Mouse (Mus musculus) MEL (cell line): ENCODE results near the gene Atg14. TPM values are rescaled to one million over a fixed set of nuclear protein-coding genes. Genes with fewer than 3 reads are reported as not detected.
A peak's percentile ranks its signal among the peaks of the same experiment; 100 is the strongest.

Experiments used
- DNase-seq: peaks from one replicate; pipeline ENCODE4 v3.0.0; 2011; ENCODE audit warnings: low read depth, low spot score
- H3K27ac ChIP-seq: 2 replicates; pipeline ENCODE4 v1.5.1; 2012; ENCODE audit warnings: low read depth, mild to moderate bottlenecking, control low read depth, low read length, moderate library complexity; ENCODE audit not compliant: control insufficient read depth
- H3K27me3 ChIP-seq, 2 experiments: fragments of 150-350 bp in 1 of 2; sonication (generic) in 1 of 2; 2 replicates each; pipeline ENCODE4 v1.6.1; 2012; ENCODE audit warnings: low read length in 2 of 2, mild to moderate bottlenecking in 2 of 2, improper control_type of control experiment in 1 of 2, moderate library complexity in 1 of 2; ENCODE audit not compliant: insufficient read depth in 2 of 2, control insufficient read depth in 1 of 2
- H3K36me3 ChIP-seq, 2 experiments: 2 replicates each; pipeline ENCODE4 v1.6.1; 2012 to 2014; ENCODE audit warnings: low read length in 2 of 2, improper control_type of control experiment in 1 of 2, inconsistent platforms in 1 of 2, mild to moderate bottlenecking in 1 of 2; ENCODE audit not compliant: insufficient read depth in 2 of 2, control insufficient read depth in 1 of 2
- H3K4me1 ChIP-seq, 2 experiments: fragments of 150-350 bp in 1 of 2; sonication (generic) in 1 of 2; 2 replicates each; pipeline ENCODE4 v1.6.1; 2012; ENCODE audit warnings: low read length in 2 of 2, improper control_type of control experiment in 1 of 2, mild to moderate bottlenecking in 1 of 2; ENCODE audit not compliant: insufficient read depth in 2 of 2, control insufficient read depth in 1 of 2
- H3K4me3 ChIP-seq, 2 experiments: fragments of 150-350 bp in 1 of 2; sonication (generic) in 1 of 2; 2 replicates each; pipeline ENCODE4 v1.5.1; 2012; ENCODE audit warnings: low read depth in 2 of 2, low read length in 2 of 2, mild to moderate bottlenecking in 2 of 2, moderate library complexity in 2 of 2, control low read depth in 1 of 2, improper control_type of control experiment in 1 of 2; ENCODE audit not compliant: control insufficient read depth in 1 of 2, insufficient read depth in 1 of 2
- H3K79me2 ChIP-seq: 2 replicates; pipeline ENCODE4 v1.6.1; 2012; ENCODE audit warnings: mild to moderate bottlenecking, low read length, moderate library complexity; ENCODE audit not compliant: control insufficient read depth, poor library complexity, insufficient read depth
- H3K9ac ChIP-seq: 2 replicates; pipeline ENCODE4 v1.6.1; 2012; ENCODE audit warnings: low read depth, mild to moderate bottlenecking, control low read depth, low read length, moderate library complexity; ENCODE audit not compliant: control insufficient read depth, poor library complexity, severe bottlenecking
- H3K9me3 ChIP-seq: fragments of 150-350 bp; sonication (generic); replicated peaks from 2 replicates; pipeline ENCODE4 v1.6.1; 2012; ENCODE audit warnings: mild to moderate bottlenecking, low read length, improper control_type of control experiment, moderate library complexity; ENCODE audit not compliant: insufficient read depth
- BHLHE40 ChIP-seq: IDR thresholded peaks from 2 replicates; pipeline ENCODE4 v1.6.1; 2012; ENCODE audit warnings: low read depth, mild to moderate bottlenecking, inconsistent platforms, low read length, improper control_type of control experiment, borderline replicate concordance
- CHD1 ChIP-seq: IDR thresholded peaks from 2 replicates; pipeline ENCODE4 v1.6.1; 2012; ENCODE audit warnings: low read depth, mild to moderate bottlenecking, inconsistent platforms, low read length, improper control_type of control experiment
- CHD2 ChIP-seq: IDR thresholded peaks from 2 replicates; pipeline ENCODE4 v1.6.1; 2011; ENCODE audit warnings: low read length, improper control_type of control experiment
- CTCF ChIP-seq, 3 experiments: IDR thresholded peaks in 2 of 3; conservative IDR thresholded peaks in 1 of 3; 2 replicates each; pipeline ENCODE4 v1.5.1; 2011 to 2012; ENCODE audit warnings: low read length in 3 of 3, low read depth in 2 of 3, mild to moderate bottlenecking in 2 of 3, improper control_type of control experiment in 1 of 3, inconsistent platforms in 1 of 3, mixed read lengths in 1 of 3, moderate library complexity in 1 of 3; ENCODE audit not compliant: control insufficient read depth in 1 of 3, insufficient read depth in 1 of 3, poor library complexity in 1 of 3, severe bottlenecking in 1 of 3
- E2F4 ChIP-seq: IDR thresholded peaks from 2 replicates; pipeline ENCODE4 v1.6.1; 2011; ENCODE audit warnings: low read depth, low read length, improper control_type of control experiment, borderline replicate concordance
- ELF1 ChIP-seq: IDR thresholded peaks from 2 replicates; pipeline ENCODE4 v1.6.1; 2014; ENCODE audit warnings: low read depth, mild to moderate bottlenecking, inconsistent platforms, low read length, improper control_type of control experiment, moderate library complexity
- EP300 ChIP-seq, 2 experiments: IDR thresholded peaks; 2 replicates each; pipeline ENCODE4 v1.6.1; 2011; ENCODE audit warnings: improper control_type of control experiment in 2 of 2, low read length in 2 of 2, low read depth in 1 of 2, mild to moderate bottlenecking in 1 of 2
- ETS1 ChIP-seq: IDR thresholded peaks from 2 replicates; pipeline ENCODE4 v1.6.1; 2012; ENCODE audit warnings: low read depth, mild to moderate bottlenecking, inconsistent platforms, low read length, improper control_type of control experiment, moderate library complexity
- GATA1 ChIP-seq: IDR thresholded peaks from 2 replicates; pipeline ENCODE4 v1.6.1; 2011; ENCODE audit warnings: low read depth, low read length, improper control_type of control experiment
- JUND ChIP-seq: IDR thresholded peaks from 2 replicates; pipeline ENCODE4 v1.6.1; 2011; ENCODE audit warnings: low read depth, mild to moderate bottlenecking, improper control_type of control experiment, low read length
- KAT2A ChIP-seq: conservative IDR thresholded peaks from 2 replicates; pipeline ENCODE4 v1.6.1; 2012; ENCODE audit warnings: low read depth, low read length, improper control_type of control experiment, inconsistent platforms
- MAZ ChIP-seq: IDR thresholded peaks from 2 replicates; pipeline ENCODE4 v1.6.1; 2012; ENCODE audit warnings: low read depth, mild to moderate bottlenecking, inconsistent platforms, low read length, improper control_type of control experiment
- MXI1 ChIP-seq: IDR thresholded peaks from 2 replicates; pipeline ENCODE4 v1.6.1; 2011; ENCODE audit warnings: mild to moderate bottlenecking, low read depth, low read length, improper control_type of control experiment
- NELFE ChIP-seq: IDR thresholded peaks from 2 replicates; pipeline ENCODE4 v1.6.1; 2011; ENCODE audit warnings: low read depth, low read length, improper control_type of control experiment
- POLR2AphosphoS2 ChIP-seq: IDR thresholded peaks from 2 replicates; pipeline ENCODE4 v1.6.1; 2011; ENCODE audit warnings: low read length, improper control_type of control experiment
- RCOR1 ChIP-seq: IDR thresholded peaks from 2 replicates; pipeline ENCODE4 v1.6.1; 2012; ENCODE audit warnings: low read depth, mild to moderate bottlenecking, inconsistent platforms, low read length, improper control_type of control experiment
- SMC3 ChIP-seq: IDR thresholded peaks from 2 replicates; pipeline ENCODE4 v1.6.1; 2011; ENCODE audit warnings: low read depth, low read length, improper control_type of control experiment
- TAL1 ChIP-seq: IDR thresholded peaks from 2 replicates; pipeline ENCODE4 v1.6.1; 2012; ENCODE audit warnings: mild to moderate bottlenecking, inconsistent platforms, low read length, moderate library complexity, mixed read lengths
- TCF12 ChIP-seq: IDR thresholded peaks from 2 replicates; pipeline ENCODE4 v1.6.1; 2014; ENCODE audit warnings: low read depth, mild to moderate bottlenecking, inconsistent platforms, low read length, improper control_type of control experiment, moderate library complexity
- USF2 ChIP-seq, 2 experiments: IDR thresholded peaks; 2 replicates each; pipeline ENCODE4 v1.6.1; 2011 to 2012; ENCODE audit warnings: improper control_type of control experiment in 2 of 2, low read length in 2 of 2, borderline replicate concordance in 1 of 2, inconsistent platforms in 1 of 2, low read depth in 1 of 2, mild to moderate bottlenecking in 1 of 2; ENCODE audit not compliant: insufficient read depth in 1 of 2
- ZC3H11A ChIP-seq: IDR thresholded peaks from 2 replicates; pipeline ENCODE4 v1.6.1; 2012; ENCODE audit warnings: low read depth, mild to moderate bottlenecking, inconsistent platforms, low read length, improper control_type of control experiment
- ZKSCAN1 ChIP-seq: IDR thresholded peaks from 2 replicates; pipeline ENCODE4 v1.6.1; 2012; ENCODE audit warnings: low read depth, mild to moderate bottlenecking, inconsistent platforms, low read length, improper control_type of control experiment, moderate library complexity
- polyA plus RNA-seq, 2 experiments: library from polyadenylated mRNA; stranded (reverse) in 1 of 2; unstranded in 1 of 2; fragments of >175 nt in 1 of 2; fragments of >200 nt in 1 of 2; gene quantifications; 2 replicates each; pipeline versions ENCODE4 v1.2.1 to v1.2.4; 2012; ENCODE audit warnings: low replicate concordance in 2 of 2, low read depth in 1 of 2; ENCODE audit not compliant: insufficient read length in 2 of 2, insufficient read depth in 1 of 2, missing spikeins in 1 of 2
- total RNA-seq: library from RNA; depleted of rRNA; stranded (reverse); fragments of 300-350 nt; gene quantifications from 2 replicates; pipeline ENCODE4 v1.2.3, GENCODE M21; 2012

The Atg14 gene
- total and polyA plus RNA-seq, 3 experiments: 3.1 to 5.7 TPM; not detected in 1

- Histone ChIP-seq H3K79me2 (peaks cover 5% of the 10 kb centered on the region; the same call in 1 of the 2 replicates), H3K27me3 (no peaks in the 10 kb centered on the region), H3K27ac (no peak overlapping the region), H3K4me1 (peaks cover 10 to 32% of the 10 kb centered on the region in 2 experiments), H3K4me3 (no peak overlapping the region), H3K9me3 (no peaks in the 10 kb centered on the region), H3K9ac (no peak overlapping the region), H3K36me3 (peaks cover 0 to 46% of the 10 kb centered on the region in 2 experiments; a peak in 2 of 4 replicates)
- no peak for TF ChIP-seq MXI1
- no peak for TF ChIP-seq GATA1
- TF ChIP-seq KAT2A: no peak
- TF ChIP-seq USF2 (IDR thresholded peaks at IDR 0.05; ENCODE audit: borderline replicate concordance in 1 of 2, insufficient read depth in 1 of 2, low read depth in 1 of 2, low read length in 2 of 2): no peak
- no peak for TF ChIP-seq SMC3
- TF ChIP-seq MAZ: no peak
- no peak for TF ChIP-seq NELFE
- no peak for TF ChIP-seq CHD2
- no peak for TF ChIP-seq ELF1
- TF ChIP-seq CHD1: no peak
- no peak for TF ChIP-seq BHLHE40
- TF ChIP-seq ZC3H11A: no peak
- no peak for TF ChIP-seq E2F4
- no peak for TF ChIP-seq TCF12
- no peak for TF ChIP-seq RCOR1
- no peak for TF ChIP-seq CTCF (IDR thresholded peaks at IDR 0.05 in 2 of 3, conservative IDR thresholded peaks at IDR 0.05 in 1 of 3; ENCODE audit: control insufficient read depth in 1 of 3, insufficient read depth in 1 of 3, low read depth in 2 of 3, low read length in 3 of 3, poor library complexity in 1 of 3, severe bottlenecking in 1 of 3)
- TF ChIP-seq EP300 (IDR thresholded peaks at IDR 0.05; ENCODE audit: low read depth in 1 of 2, low read length in 2 of 2): no peak
- TF ChIP-seq TAL1: no peak
- no peak for TF ChIP-seq JUND
- no peak for TF ChIP-seq ZKSCAN1
- no peak for DNase-seq
Observed at GRCm38 (mm10) chr14:47520751-47521449, 49.5 kb downstream of the Atg14 start.

GRCm38 (mm10) chr14:47518619-47519018 is 51.8 kb downstream of the Atg14 start:
- no peak overlapping the region for H3K27ac ChIP-seq
- H3K27me3 ChIP-seq: no peaks in the 10 kb centered on the region
- H3K36me3 ChIP-seq: peaks cover 0 to 54% of the 10 kb centered on the region in 2 experiments; a peak in 3 of 4 replicates
- TF ChIP-seq ETS1 (peak; percentile 46; the same call in 1 of the 2 replicates), POLR2AphosphoS2 (no peak)
- H3K9me3 ChIP-seq: no peaks in the 10 kb centered on the region
- DNase-seq: peak; percentile 53
- no peak overlapping the region for H3K4me3 ChIP-seq
- H3K9ac ChIP-seq: no peak overlapping the region
- H3K4me1 ChIP-seq: peaks cover 10 to 41% of the 10 kb centered on the region in 2 experiments
- H3K79me2 ChIP-seq: 0 out of 2 replicates have a peak, but pooled peaks cover 2% of the 10 kb centered on the region
